Mouse (Mus musculus) retina, postnatal 1 day (tissue): Measurements from ENCODE around the gene Atf6.
A peak's percentile ranks its signal among the peaks of the same experiment; 100 is the strongest.

Source experiments
- DNase-seq: peaks from one replicate; pipeline ENCODE4 v3.0.0-alpha.2; 2012

Gene Atf6

DNA sequence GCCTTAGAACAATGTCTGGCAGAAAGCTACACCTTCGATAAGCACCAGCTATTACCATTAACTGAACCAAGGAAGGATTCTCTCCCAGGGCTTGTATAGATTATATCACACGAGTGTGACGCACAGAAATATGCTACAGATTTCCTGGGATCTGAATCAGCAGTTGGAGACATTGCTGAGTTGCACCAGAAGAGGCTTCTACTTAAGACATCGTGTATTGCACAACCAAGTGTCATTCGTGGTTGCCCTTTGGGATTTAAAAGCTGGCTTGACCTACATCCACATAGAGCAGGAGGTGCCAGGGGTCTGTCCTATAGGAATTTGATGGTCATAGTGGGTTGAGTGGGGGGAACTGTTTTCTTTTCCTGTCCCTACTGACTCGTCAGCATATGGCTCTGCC is 164.6 kb downstream of the Atf6 start:
- no peak for DNase-seq

DNA sequence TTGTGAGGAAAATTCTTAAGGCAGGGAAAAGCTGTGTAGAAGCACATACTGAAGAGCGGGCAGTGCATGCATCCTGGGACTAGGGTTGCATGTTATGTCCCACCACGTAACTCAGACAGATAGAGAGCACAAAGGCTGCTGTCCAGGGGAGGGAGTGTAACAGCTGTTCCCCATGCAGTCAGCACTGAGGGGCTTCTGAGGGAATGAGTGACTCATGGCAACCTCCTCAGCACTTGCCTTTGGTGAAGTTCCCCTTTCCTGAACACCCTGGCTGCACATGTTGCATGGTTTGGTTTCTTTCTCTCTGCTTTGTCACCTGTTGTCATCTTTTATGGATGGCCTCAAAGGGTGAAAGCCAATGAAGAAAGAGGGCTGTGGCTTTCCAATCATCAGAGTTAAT is 165.3 kb downstream of the Atf6 start:
- DNase-seq: no peak

DNA sequence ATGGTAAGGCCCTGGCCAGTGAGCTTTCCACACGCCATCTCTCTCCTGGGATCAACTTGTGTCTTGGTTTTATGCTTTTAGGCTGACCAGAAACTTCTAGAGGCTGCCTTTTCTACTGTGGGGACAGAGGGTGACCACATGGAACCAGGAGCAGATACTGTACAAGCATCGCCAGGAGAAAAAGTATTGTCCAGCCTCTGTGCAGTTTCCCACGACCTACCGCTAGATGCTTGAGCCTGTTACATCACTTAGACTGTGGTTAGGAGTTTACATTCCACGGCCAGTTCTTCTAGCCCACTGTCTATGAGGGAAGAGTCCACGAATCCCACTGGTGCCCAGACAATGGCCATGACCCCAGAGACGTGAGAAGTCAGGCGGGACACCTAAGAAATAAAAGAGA is 166.0 kb downstream of the Atf6 start:
- DNase-seq: no peak

DNA sequence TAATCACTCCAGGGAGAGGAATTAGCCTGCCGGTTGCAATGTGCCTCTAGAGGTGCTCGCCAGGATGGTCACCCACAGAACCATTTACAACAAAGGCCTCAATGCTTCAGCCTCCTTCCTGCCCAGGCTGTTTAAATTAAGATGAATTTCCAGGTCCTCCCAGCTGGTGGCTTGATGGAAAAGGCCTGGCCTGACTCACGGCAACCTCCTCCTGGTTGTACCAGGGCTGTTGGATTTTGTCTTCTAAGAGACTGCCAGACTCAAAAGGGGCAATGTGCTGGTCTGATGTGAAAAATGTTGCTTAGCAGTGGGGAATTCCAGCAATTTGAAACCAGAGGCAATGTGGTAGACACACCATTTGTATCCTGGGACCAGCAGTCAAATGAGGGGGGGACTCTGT is 166.4 kb downstream of the Atf6 start:
- DNase-seq: no peak

DNA sequence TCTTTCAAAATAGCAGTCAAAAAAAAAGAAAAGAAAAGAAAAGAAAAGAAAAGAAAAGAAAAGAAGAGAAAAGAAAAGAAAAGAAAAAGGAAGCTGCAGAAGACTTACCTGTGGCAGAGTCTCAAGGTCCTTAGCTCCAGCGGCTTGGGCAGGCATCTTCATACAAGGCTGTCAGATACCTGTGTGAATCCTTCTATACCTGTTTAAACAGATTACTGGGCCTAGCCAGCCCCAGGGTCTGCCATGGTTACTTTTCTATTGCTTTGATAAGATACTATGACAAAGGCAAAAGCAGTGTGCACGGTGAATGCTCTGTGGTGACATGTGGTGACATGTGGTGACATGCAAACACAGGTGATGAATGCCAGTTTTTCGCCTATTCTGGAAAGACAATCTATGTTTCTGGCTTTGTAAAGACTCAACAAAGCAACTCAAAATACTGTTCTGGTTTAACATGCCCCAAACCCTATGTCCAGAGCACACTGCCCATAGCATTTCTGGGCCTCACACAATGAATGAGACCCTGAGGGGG is 167.0 kb downstream of the Atf6 start:
- no peak for DNase-seq

DNA sequence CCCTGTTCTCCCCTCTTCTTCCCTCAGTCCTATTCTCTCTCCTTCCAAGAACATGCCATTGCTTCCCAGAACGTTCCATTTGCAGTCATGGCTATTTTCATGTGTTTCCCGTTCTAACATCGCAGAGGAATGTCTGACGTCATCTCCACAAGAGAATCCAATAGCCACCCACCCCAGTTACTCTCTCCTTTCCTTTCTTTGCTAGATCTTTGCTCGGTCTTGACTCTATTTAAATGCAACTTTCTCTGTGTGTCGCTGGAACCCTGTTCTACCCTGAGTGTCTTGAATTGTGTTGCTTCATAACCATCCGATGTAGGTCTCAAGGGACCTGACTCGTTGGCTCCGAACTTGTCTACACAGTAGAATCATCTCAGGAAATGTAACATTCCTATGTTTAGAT is 168.0 kb downstream of the Atf6 start:
- no peak for DNase-seq

DNA sequence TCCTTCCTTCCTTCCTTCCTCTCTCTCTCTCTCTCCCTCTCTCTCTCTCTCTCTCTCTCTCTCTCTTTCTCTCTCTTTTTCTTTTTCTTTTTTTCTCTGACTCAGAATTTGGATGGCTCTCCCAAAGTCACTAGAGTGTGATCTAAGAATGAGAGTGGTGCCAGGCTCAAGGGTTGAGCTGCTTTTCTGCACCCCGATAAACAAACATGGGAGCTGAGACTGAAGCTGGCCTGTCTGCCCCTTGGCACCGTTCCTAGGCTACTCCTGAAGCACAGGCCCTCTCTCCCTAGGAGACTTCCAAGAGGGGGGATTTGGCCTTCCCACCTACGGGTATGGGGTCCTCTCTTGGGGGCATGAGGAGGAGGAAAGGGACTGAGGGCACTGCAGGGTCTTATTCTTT is 168.8 kb downstream of the Atf6 start:
- DNase-seq: no peak

DNA sequence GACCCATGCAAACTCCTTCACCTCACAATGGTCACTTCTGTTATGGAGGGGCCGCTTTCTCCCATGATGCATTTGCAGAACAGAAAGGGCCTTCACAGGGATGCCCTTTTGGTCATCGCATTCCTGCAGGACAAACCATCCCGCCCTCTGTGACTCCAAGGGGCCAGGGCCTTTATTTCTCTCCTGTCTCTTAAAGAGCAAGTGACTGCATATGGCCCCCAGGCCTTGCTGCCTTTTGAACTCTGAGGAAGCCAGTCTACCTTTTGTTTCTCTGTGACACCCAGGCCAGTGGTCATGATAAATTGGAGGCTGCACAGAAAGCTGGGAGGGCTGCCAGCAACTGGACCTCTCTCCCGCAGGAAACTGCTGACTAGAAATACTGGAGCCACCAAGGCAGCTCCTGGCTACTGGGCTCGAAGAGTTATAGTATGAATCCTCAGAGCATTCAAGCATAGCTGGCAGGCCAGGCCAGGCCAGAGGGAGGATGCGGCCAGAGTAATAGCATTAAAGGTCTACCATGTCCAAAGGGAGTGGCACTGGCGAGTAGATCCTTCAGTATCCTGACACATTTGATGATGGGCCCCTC is 169.7 kb downstream of the Atf6 start:
- DNase-seq: no peak

DNA sequence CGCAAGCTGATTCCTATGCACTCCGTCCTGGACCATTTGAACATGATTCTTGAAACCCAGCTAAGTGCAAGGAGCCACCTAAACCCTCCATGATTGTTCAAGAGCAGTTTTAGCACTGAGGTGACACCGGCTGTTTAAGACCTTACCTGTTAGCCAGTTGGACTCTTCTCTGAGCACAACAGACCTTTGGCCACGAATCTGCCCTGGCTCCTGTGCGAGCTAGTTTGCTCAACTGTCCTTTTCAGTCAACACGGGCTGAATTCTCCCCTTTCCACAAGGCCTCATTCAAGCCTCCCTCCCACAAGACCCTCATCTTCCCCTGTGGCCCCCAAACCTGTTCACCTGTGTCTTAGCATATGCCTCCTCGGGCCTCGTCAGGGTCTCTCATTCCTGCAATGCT is 170.6 kb downstream of the Atf6 start:
- DNase-seq: no peak

DNA sequence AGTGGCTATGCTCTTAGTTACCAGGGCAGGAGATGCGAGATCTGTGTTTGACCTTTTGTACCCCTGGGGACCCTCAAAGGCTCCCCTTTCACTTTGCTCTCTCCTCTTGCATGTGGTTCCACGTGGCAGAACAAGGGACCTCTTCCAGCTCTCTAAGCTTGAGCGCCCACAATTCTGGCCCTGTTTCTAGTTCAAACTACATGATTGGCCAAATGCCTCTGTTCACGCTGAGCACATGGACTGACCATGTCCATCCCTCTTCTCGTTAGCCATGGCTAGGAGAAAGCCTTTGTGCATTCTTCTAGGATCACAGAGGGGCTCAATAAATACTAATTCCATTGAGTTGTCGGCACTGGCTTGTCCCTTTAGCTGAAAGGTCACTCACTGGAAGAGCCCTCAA is 172.2 kb downstream of the Atf6 start:
- no peak for DNase-seq

DNA sequence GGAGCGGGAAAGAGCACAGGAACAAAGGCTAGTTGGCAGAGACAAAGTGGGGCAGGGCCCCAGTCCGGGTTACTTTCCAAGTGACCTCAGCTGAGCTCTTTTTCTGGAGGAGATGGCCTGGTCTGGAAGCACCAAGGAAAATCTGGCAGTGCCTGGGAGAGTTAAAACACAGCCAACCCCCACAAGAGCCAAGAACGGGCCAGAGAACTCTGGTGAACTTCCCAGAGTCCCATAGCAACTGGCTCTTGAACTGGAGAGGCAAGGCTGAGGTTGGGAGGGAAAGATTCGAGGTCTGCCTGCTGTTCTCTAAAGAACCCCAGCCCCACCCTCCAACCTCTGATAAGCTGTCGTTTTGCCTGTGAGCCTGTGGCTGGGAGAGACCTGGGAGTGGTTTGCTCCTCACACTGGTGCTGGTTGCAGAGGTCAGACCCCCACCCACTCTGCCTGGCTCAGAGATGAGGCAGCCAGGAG is 172.7 kb downstream of the Atf6 start:
- no peak for DNase-seq

DNA sequence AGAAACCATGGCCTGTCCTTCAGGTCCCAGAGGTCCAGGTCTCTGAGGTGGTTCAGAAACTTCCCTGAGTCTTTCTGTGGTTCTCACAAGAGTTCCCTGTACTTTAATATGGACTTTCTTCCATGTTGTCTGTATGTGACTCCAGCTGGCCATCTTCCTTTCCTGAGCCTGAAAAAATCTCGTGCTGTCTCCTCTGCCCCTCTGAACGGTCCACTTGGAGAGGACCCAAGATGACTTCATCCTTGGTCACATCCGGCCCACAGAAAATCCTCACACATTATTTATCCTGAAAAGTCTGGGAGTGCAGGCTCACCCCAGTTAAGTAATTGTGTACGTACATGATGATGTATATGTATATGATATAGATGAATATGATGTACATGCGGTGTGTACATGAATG is 176.3 kb downstream of the Atf6 start:
- no peak for DNase-seq

DNA sequence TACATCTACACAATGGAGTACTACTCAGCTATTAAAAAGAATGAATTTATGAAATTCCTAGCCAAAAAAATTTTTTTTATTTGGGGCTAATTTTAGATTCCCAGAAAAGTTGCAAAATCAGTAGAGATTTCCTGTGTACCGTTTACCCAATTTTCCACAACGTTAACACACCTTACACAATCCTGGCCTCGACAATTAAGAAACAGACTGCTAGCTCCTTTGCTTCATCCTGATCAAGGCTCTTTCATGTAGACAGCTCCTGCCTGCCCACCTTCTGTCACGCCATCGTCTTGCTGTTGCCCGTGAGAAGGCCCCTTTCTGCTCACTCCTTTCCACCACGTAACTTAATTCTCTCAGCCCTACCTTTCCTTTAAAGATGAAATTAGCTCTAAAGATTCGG is 177.8 kb downstream of the Atf6 start:
- no peak for DNase-seq

DNA sequence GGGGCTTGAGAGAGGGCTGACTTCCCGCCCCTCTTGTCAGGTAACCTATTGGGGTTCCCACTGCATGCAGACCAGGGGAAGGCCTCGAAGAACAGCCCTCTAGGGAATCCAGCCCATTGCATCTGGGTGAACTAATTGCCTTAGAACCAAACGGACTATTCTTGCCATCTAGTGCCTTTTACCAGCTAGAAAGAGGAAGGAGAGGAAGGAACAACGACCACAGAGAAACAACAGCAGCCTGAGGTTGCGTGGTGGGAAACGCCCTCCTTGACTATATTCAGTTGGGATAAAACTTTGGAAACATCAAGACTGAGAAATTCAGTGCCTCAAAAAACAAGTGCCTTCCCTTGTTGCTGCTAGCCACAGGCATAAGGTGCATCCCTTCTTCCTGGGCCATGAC is 183.7 kb downstream of the Atf6 start:
- no peak for DNase-seq

DNA sequence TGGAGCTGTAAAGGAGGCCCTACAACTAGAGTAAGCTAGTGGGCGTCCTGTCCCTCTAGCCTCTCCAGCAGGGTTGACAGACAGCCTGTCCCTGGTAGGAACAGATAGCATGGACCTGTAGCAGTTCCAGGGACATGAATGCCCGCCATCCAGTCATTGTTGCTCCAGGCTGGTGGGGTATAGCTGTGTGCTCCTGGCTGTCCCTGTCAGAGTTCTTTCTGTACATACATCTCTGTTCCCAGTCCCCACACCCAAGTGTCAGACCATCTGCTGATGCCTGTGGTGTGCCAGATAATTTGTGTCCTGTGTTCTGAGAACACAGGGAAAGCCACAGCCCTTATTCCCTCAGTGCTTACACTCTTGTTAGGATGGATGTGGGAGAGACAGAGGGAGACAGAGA is 187.9 kb downstream of the Atf6 start:
- no peak for DNase-seq

DNA sequence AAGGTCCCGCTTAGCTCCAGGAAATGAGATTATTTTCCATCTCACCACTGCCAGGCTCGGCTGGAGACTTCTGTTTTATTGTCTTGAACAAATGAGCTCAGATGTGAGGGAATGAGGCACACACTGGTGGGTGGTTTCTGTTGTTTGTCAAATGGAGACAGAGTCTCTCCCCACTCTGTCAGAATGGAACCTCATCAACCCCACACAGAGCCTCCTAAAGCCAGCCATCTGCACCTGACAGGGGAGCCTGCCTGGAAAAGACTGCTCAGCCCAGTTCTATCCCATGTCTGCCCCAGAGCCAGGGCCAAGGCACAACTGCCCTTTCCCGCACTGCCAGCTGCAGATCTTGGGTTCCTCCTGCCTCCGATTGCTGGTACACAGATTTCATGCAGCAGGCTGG is 188.7 kb downstream of the Atf6 start:
- DNase-seq: no peak

DNA sequence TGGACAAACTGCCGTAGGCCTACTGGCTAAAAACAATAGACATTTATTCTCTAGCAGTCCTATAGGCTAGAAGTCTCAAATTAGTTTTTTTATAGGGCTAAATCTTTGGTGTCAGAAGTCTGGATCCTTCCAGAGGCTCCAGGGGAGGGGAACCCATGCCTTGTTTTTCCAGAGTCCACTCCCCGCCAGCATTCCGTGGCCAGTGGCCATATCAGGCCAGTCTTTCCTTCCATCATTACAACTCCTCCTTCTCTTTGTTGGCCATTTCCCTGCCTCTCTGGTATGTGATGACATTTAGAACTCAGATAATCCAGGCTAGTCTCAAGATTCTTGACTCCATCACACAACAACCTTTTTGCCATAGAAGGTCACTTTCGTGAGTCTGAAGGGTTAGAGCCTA is 189.9 kb downstream of the Atf6 start:
- DNase-seq: no peak

DNA sequence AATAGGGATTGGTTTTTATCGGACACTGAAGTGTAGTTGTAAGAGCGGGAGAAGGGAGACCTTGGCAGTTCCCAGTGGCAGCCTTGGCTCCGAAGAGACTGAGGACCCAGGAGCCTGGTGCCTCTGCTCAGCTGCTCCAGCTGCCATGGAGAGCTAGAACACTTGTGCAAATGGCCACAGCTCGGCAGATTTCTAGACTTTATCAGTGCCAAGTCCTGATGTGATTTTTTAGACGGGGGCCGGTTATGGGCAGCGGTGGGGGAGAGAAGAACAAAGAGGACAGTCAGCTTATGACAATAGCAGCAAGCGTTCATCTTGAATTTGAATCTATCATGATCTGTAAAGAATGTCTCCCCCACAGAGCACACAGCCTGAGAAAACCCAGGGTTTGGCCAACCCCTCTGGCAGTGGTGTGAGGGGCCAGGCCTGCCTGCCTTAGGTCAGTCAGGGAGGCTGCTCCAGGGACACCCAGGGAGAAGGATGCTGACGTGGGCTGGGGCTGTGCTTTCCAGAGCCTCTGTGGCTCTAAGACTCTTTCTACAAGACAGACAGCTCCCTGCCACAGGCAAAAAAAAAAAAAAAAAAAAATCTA is 193.3 kb downstream of the Atf6 start:
- peak; percentile 51 for DNase-seq

DNA sequence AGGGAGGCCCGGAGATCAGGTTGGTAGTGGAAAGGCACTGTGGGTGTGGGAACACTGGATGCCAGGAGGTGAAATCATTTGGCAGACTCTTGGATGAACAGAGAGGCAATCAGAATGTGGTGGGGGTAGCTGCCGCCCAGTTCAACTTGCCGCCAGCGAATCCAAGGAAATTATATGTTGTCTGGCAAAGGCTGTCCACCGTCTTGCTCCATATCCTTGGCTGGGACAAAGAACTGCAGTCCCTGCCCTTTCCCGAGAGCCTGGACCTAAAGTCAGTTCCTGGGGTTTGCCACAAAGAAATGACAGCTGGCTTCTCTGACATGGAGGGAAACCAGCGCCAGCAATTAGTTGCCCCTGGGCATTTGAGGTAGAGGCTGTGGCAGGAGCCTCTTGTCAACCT is 202.4 kb downstream of the Atf6 start:
- no peak for DNase-seq

DNA sequence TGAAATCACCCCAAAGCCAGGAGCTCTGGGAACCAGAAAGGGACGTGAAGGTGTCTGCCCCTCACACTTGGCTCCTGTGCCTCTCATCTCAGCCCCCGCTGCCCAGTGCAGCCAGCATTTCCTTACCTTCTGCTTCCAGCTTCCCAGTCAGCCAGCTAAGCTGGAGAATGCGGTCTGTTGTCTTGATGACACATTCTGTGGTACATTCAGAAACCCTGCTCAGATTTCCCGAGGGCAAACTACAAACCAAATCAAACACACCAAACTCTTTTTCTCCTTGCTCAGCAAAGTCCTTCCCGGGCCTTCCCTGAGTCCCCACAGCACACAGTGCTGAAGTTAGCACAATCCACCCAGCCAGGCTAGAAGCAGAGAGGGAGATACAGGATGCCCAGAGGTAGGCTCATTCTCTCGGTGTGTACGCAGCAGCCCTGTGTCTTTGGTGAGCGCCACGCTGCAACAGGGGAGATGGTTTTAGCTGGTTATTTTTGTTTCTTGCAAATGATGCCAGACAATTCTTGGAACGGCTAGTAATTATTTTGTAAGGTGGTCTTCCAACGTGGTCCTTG is 202.9 kb downstream of the Atf6 start:
- no peak for DNase-seq

DNA sequence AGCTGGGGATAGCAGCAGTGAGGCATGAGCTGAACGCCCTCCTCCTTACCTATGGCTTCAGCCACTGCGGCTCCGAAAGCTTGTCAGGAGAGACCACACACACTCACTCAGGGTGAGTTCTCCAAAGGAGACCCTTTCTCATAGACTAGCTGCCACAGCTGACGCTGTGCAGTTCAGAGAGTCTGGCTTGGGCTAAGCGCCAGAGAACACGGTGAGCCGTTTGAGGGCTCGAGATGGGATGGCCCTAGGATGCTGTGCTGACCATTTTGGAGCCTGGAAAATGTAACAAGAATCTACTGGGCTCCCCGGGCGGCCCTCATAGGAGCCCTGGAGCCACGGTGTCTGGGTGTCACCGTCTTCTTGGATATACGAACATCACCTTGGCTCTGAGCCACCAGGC is 208.3 kb downstream of the Atf6 start:
- no peak for DNase-seq

DNA sequence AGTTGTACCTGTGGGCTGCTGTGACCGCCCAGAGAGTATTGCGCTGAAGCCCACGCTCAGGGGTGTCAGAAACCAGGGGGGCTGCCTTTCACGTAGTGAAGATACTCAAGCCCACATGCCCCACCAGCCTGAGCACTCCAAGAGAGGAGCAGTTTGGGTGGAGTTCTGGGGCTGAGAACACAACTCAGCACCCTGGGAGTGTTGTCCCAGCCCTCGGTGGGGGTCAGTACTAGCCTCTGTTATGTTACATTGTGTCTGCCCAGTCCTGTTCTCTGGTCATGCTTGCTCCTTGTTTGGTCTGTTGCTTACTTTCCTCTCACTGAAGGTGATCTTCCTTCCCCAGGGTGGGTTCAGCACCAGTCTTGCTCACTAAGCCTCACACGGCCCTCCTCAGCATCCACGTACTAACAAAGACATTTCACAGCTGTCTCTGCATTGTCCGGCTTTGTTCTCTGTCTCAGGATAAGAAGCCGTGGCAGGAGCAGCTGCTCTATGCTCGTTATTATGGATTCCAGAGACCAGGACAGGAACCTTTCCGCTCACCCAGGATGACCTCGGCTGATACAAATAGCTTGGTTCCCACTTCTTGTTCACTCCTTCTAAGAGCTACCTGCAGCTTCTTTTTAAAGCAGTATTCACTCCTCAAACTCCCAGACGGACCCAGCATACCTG is 209.8 kb downstream of the Atf6 start:
- DNase-seq: peak; percentile 63

DNA sequence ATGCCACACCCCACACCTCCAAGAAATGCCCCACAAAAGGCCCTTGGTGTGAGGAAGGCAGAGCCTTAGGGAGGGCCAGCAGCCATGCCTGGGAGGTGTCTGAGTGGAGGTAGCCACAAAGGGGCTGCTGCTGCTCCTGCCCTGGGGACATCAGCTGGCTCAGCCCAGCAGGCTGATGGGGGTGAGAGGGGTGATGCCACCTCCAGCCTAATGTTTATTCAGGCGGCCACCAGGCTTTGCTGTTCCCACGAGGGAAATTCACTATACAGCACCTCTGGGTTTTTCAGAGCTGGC is 210.4 kb downstream of the Atf6 start:
- peak; percentile 20 for DNase-seq

DNA sequence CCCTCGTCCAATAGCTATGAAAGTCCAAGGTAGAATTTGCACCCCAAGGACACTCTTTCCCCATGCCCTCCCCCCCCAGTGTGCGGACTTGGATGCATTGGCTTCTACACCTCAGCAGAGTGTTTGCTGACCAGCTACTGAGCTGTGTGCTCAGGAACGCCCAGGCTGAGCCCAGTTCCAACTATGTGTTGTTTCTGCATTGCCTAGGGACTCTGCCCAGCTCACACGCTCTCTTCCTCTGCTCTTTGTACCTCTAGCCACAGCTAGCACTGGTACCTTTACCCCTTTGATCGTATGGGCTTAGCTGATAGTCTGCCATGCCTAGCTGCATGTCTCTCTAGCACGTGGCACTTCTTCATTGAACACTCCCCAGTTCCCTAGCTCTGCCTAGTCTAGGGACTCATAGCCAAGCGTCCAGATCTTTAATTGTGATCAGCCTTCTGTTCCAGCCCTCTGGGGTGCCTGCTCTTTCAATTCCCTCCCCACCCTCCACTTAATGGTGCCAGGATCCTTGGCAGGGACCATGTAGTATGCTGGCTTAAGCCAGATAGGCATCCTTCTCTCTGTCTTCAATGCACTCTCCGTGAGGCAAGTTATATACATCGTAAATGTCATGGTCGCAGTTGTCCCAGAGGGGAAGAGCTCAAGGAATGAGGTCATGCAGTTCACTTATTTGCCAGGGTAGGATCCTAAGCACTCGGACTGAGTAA is 210.9 kb downstream of the Atf6 start:
- DNase-seq: no peak
